Mouse (Mus musculus) hindbrain, embryonic 10.5 days (tissue): Measurements from ENCODE around the gene Ap1s1. TPM values are rescaled to one million over a fixed set of nuclear protein-coding genes. Genes with fewer than 3 reads are reported as not detected.

ENCODE experiments used
- DNase-seq: peaks from one replicate; pipeline ENCODE4 v3.0.0-alpha.2; 2017; ENCODE audit warnings: low spot score
- H3K27ac ChIP-seq: fragments of 300-500 bp; sonication (generic); 2 replicates; pipeline ENCODE4 v1.5.1; 2016; ENCODE audit warnings: mild to moderate bottlenecking, moderate library complexity
- H3K27me3 ChIP-seq: fragments of 300-500 bp; sonication (generic); 2 replicates; pipeline ENCODE4 v1.6.1; 2016; ENCODE audit warnings: mild to moderate bottlenecking; ENCODE audit not compliant: poor library complexity, insufficient read depth, severe bottlenecking
- H3K36me3 ChIP-seq: fragments of 300-500 bp; sonication (generic); 2 replicates; pipeline ENCODE4 v1.6.1; 2016; ENCODE audit warnings: mild to moderate bottlenecking, moderate library complexity
- H3K4me1 ChIP-seq: fragments of 300-500 bp; sonication (generic); replicated peaks from 2 replicates; pipeline ENCODE4 v1.6.1; 2016; ENCODE audit warnings: mild to moderate bottlenecking
- H3K4me3 ChIP-seq: fragments of 300-500 bp; sonication (generic); 2 replicates; pipeline ENCODE4 v1.5.1; 2016; ENCODE audit warnings: mild to moderate bottlenecking, moderate library complexity
- H3K9me3 ChIP-seq: fragments of 300-500 bp; sonication (generic); 2 replicates; pipeline ENCODE4 v1.6.1; 2016; ENCODE audit warnings: mild to moderate bottlenecking, moderate library complexity
- WGBS: fragments of 180-500 bp; shearing (Covaris S2); methylation state at CpG from one replicate; pipeline ENCODE4 v1.1.7; 2016; 5-methylcytosine and 5-hydroxymethylcytosine counted together
- polyA plus RNA-seq: library from polyadenylated mRNA; unstranded; fragments of >200 nt; fragmentation: Nextera tagmentation; extraction: Ambion mirVana; gene quantifications from 2 replicates; pipeline ENCODE4 v1.2.1, GENCODE M21; 2016

The Ap1s1 gene
- polyA plus RNA-seq, 1 experiment from 2014 or later: 232 TPM

DNA sequence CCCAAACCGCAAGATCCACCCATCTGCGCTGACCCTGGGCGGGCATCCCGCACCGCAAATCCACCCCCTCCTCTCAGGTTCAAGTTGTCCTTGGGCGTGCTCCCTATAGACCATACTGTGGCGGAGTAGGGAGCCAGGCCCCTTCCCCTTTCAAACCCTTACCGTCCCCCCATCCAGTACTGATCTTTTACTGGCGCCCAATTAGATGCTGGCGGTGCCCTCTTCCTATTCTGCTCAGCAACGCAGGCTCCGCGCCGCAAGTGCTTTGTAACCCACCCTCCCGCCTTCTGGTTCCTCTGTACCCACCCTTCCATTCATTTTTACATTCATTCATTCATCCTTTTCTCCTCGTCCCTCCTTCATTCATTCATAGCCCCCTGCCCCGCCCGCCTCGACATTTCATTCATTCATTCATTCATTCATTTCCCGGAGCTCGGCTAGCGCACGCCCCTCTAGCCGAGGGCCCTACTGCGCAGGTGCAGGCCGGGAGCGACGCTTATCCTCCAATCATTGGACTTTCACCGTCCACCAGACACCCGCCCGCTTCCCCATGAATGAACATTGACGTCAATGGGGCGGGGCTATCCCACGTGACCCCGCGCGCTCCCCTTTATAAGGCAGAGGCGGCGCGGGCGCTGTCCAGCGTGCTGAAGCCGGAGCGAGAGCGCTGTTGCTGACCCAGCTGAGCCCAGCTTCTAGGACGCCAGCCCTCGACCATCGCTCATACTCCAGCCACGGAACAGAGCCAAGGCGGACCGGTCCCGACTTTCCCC lies 16.1 kb downstream of the Ap1s1 start:
- WGBS: under 1% methylated on average over 52 of the region's 52 CpGs
- Histone ChIP-seq H3K27me3 (peaks cover 94% of the 10 kb centered on the region), H3K4me3 (peak overlapping the region; percentile 57)

GRCm38 (mm10) chr5:137029273-137029585 lies 16.7 kb downstream of the Ap1s1 start:
- peak overlapping the region; percentile 57 for H3K4me3 ChIP-seq
- no peaks in the 10 kb centered on the region for H3K36me3 ChIP-seq
- H3K27me3 ChIP-seq: peaks cover 95% of the 10 kb centered on the region
- H3K27ac ChIP-seq: no peak overlapping the region
- 2% methylated on average over 8 of the region's 8 CpGs for WGBS
- peaks cover 57% of the 10 kb centered on the region for H3K4me1 ChIP-seq
- H3K9me3 ChIP-seq: no peaks in the 10 kb centered on the region
- DNase-seq: no peak

More for the DNA sequence above, 16.1 kb downstream of the Ap1s1 start:
- Histone ChIP-seq H3K9me3 (no peaks in the 10 kb centered on the region), H3K36me3 (no peaks in the 10 kb centered on the region), H3K27ac (no peak overlapping the region), H3K4me1 (peaks cover 55% of the 10 kb centered on the region)
- peak; percentile 98 for DNase-seq

GRCm38 (mm10) chr5:137028561-137029272 lies 17.2 kb downstream of the Ap1s1 start:
- 4% methylated on average over 29 of the region's 29 CpGs for WGBS
- DNase-seq: no peak
- peaks cover 57% of the 10 kb centered on the region for H3K4me1 ChIP-seq
- H3K4me3 ChIP-seq: peak overlapping the region; percentile 57
- peaks cover 95% of the 10 kb centered on the region for H3K27me3 ChIP-seq
- no peaks in the 10 kb centered on the region for H3K36me3 ChIP-seq
- no peaks in the 10 kb centered on the region for H3K9me3 ChIP-seq
- no peak overlapping the region for H3K27ac ChIP-seq

GRCm38 (mm10) chr5:137026092-137026491 lies 19.8 kb downstream of the Ap1s1 start, which contains the start of gene Vgf:
Vgf (plus strand) TSS chr5:137026392.
- WGBS: 34% methylated on average over 4 of the region's 4 CpGs
- H3K36me3 ChIP-seq: no peaks in the 10 kb centered on the region
- no peak within 1 kb of the TSS for H3K27ac ChIP-seq
- H3K4me3 ChIP-seq: peak within 1 kb of the TSS; percentile 32
- no peak for DNase-seq
- peaks cover 35% of the 10 kb centered on the region for H3K4me1 ChIP-seq
- peaks cover 74% of the 10 kb centered on the region for H3K27me3 ChIP-seq
- no peaks in the 10 kb centered on the region for H3K9me3 ChIP-seq

GRCm38 (mm10) chr5:137025132-137025531 lies 20.8 kb downstream of the Ap1s1 start:
- H3K36me3 ChIP-seq: no peaks in the 10 kb centered on the region
- WGBS: under 1% methylated on average over 23 of the region's 23 CpGs
- peaks cover 65% of the 10 kb centered on the region for H3K27me3 ChIP-seq
- no peak overlapping the region for H3K27ac ChIP-seq
- peaks cover 25% of the 10 kb centered on the region for H3K4me1 ChIP-seq
- peak overlapping the region; percentile 32 for H3K4me3 ChIP-seq
- no peaks in the 10 kb centered on the region for H3K9me3 ChIP-seq
- DNase-seq: peak; percentile 79

DNA sequence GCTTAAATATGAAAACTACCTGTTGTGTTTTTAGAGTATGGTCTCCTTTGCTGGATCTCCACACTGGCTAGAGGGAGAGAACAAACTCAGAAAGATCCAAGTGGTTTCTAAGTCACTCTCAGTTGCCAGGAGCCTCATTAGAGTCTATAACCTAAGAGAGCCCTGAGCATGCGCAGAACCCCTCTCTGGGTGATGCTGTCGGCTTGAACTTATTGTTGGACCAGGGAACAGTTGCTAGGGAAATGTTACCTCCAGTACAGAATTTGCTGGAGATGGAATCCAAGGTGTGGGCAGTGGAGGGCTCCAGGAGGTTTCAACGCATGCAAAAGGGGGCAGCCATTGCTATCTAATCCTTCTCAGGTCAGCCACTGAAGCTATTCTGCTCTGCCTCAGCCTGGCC lies 21.6 kb downstream of the Ap1s1 start:
- Histone ChIP-seq H3K9me3 (no peaks in the 10 kb centered on the region), H3K4me1 (peaks cover 20% of the 10 kb centered on the region), H3K36me3 (no peaks in the 10 kb centered on the region), H3K27me3 (peaks cover 57% of the 10 kb centered on the region), H3K4me3 (no peak overlapping the region), H3K27ac (no peak overlapping the region)
- WGBS: 60% methylated on average over 3 of the region's 3 CpGs
- DNase-seq: no peak

GRCm38 (mm10) chr5:137015913-137016312 lies 30.0 kb downstream of the Ap1s1 start:
- 86% methylated on average over 3 of the region's 3 CpGs for WGBS
- Histone ChIP-seq H3K27me3 (no peaks in the 10 kb centered on the region), H3K27ac (no peak overlapping the region), H3K4me3 (no peak overlapping the region), H3K36me3 (no peaks in the 10 kb centered on the region), H3K4me1 (no peaks in the 10 kb centered on the region), H3K9me3 (0 out of 2 replicates have a peak, but pooled peaks cover 2% of the 10 kb centered on the region)
- no peak for DNase-seq

- no peak for DNase-seq
- Histone ChIP-seq H3K36me3 (no peaks in the 10 kb centered on the region), H3K27ac (no peak overlapping the region), H3K4me3 (no peak overlapping the region), H3K9me3 (0 out of 2 replicates have a peak, but pooled peaks cover 2% of the 10 kb centered on the region), H3K27me3 (peaks cover 5% of the 10 kb centered on the region; the same call in 1 of the 2 replicates), H3K4me1 (no peaks in the 10 kb centered on the region)
- 80% methylated on average over 15 of the region's 15 CpGs for WGBS
These were observed 33.5 kb downstream of the Ap1s1 start for GRCm38 (mm10) chr5:137012401-137012950.

DNA sequence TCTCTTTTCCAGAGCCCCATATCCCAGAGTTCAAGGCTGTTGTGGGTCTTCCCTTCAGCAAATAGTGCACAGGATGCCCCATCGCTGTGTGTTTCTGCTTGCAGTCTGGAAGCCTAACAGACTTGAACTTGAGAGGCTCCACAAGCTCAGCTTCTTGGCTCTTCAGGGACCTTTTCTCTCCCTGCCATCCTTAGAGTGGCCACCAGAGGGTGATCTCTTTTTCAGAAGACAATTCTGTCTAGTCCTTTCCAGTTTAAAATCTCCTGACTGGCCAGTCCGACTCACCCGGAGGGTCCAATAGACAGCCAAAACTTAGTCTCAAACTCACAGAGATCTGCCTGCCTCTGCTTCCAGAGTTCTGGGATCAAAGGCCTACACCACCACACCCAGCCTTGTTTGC lies 35.9 kb downstream of the Ap1s1 start:
- Histone ChIP-seq H3K4me3 (no peak overlapping the region), H3K27me3 (peaks cover 5% of the 10 kb centered on the region; the same call in 1 of the 2 replicates), H3K9me3 (0 out of 2 replicates have a peak, but pooled peaks cover 2% of the 10 kb centered on the region), H3K36me3 (no peaks in the 10 kb centered on the region), H3K4me1 (no peaks in the 10 kb centered on the region), H3K27ac (no peak overlapping the region)
- DNase-seq: peak; percentile 64
- 35% methylated on average over 3 of the region's 3 CpGs for WGBS

DNA sequence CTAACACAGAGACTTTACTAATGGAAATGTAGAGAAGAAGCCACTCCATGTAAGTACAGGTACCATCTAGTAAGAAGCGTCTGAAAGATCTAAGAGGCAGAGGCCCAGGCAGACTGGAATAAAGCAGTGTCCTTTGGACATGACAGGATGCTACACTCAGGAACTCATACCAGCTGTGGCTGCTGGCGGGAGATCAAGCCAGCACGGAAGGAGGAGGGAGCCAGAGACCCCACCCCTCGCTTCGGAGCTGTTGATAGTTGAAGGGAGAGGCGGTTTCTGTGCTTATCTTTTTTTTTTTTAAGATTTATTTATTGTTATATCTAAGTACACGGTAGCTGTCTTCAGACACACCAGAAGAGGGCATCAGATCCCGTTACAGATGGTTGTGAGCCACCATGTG lies 38.7 kb downstream of the Ap1s1 start:
- no peaks in the 10 kb centered on the region for H3K9me3 ChIP-seq
- no peaks in the 10 kb centered on the region for H3K4me1 ChIP-seq
- no peak for DNase-seq
- 67% methylated on average over 8 of the region's 8 CpGs for WGBS
- H3K27me3 ChIP-seq: peaks cover 5% of the 10 kb centered on the region; the same call in 1 of the 2 replicates
- H3K36me3 ChIP-seq: no peaks in the 10 kb centered on the region
- no peak overlapping the region for H3K4me3 ChIP-seq
- H3K27ac ChIP-seq: no peak overlapping the region

DNA sequence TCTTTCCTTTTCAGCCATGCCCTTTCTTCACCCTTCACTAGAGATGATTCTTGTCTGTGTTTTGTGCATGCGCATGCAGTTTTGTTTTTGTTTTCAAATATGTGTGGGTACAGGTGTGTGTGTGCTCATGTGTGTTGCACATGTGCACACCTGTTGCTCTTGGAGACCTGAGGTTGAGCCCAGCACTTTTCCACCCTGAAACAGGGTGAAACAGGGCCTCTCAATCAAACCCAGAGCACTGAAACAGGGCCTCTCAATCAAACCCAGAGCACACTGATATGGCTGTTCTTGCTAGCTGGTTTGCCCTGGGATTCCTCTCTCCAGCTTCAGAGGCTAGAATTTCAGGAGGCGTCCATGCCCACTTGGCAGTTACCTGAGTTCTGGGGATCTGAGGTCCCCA lies 45.3 kb downstream of the Ap1s1 start:
- H3K36me3 ChIP-seq: peaks cover 12% of the 10 kb centered on the region
- peaks cover 17% of the 10 kb centered on the region for H3K4me1 ChIP-seq
- no peaks in the 10 kb centered on the region for H3K9me3 ChIP-seq
- peak; percentile 37 for DNase-seq
- no peak overlapping the region for H3K27ac ChIP-seq
- whole genome bisulfite sequencing: 77% methylated on average over 2 of the region's 2 CpGs
- no peaks in the 10 kb centered on the region for H3K27me3 ChIP-seq
- no peak overlapping the region for H3K4me3 ChIP-seq

DNA sequence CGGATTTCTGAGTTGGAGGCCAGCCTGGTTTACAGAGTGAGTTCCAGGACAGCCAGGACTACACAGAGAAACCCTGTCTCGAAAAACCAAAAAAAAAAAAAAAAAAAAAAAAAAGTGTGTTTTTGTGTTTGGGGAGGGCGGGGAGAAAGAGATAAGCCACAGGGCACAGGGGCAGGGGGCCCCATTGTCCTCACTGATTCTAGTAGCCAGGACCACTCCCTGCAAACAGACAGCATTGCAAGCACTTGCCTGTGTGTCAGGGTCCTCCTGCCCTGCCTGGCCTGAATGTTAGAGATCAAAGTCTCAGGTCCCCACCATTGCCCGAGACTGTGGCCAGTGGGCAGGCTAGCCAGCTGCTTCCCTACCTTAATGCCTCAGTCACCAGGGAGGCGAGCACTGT lies 46.5 kb downstream of the Ap1s1 start:
- Histone ChIP-seq H3K27ac (no peak overlapping the region), H3K4me1 (peaks cover 17% of the 10 kb centered on the region), H3K9me3 (no peaks in the 10 kb centered on the region), H3K27me3 (no peaks in the 10 kb centered on the region), H3K36me3 (peaks cover 23% of the 10 kb centered on the region), H3K4me3 (no peak overlapping the region)
- WGBS: 68% methylated on average over 5 of the region's 5 CpGs
- no peak for DNase-seq

DNA sequence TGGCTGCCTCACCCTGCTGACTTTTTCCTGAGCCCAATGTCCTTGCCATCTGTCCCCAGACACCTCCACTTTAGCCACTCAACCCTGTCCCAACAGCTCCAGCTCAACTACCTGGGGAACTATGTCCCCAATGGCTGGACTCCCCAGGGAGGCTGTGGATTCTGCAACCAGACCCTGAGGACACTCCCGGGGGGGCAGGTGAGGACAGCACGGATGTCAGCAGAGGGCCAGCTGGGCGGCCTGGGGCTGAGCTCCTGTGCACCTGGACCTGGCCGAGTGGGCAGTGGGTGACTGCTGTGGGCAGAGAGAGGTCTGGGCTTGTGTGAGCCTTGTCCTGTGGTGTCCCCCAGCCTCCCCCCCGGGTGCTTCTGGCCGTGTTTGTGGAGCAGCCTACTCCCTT lies 56.1 kb downstream of the Ap1s1 start:
- H3K36me3 ChIP-seq: peaks cover 65% of the 10 kb centered on the region
- no peak overlapping the region for H3K4me3 ChIP-seq
- 90% methylated on average over 6 of the region's 6 CpGs for WGBS
- no peak for DNase-seq
- no peak overlapping the region for H3K27ac ChIP-seq
- no peaks in the 10 kb centered on the region for H3K9me3 ChIP-seq
- H3K4me1 ChIP-seq: peaks cover 25% of the 10 kb centered on the region
- H3K27me3 ChIP-seq: no peaks in the 10 kb centered on the region
